Mouse (Mus musculus) neutrophil, adult 5-6 weeks (primary cell): ENCODE measurements around the gene Hs3st2. TPM values are rescaled to one million over a fixed set of nuclear protein-coding genes. Genes with fewer than 3 reads are reported as not detected.

Experiments
- ATAC-seq: fragments of 151-379, 151-347 bp; 2 replicates; pipeline ENCODE4 v1.8.0; 2017; ENCODE audit warnings: mild to moderate bottlenecking, moderate TSS enrichment; ENCODE audit not compliant: insufficient number of reproducible peaks, poor library complexity, low FRiP score, severe bottlenecking; ENCODE audit errors: extremely low read depth
- total RNA-seq: library from RNA; stranded (forward); fragments of 200-1000 nt; gene quantifications from 2 replicates; pipeline ENCODE4 v1.2.3, GENCODE M21; 2017

Hs3st2 gene
- total RNA-seq, 1 experiment from 2014 or later, result not detected

- ATAC-seq, result no peak
These were observed 59.5 kb downstream of the Hs3st2 start for GRCm38 (mm10) chr7:121450951-121451843.

GRCm38 (mm10) chr7:121456716-121457115 lies 65.1 kb downstream of the Hs3st2 start:
- ATAC-seq, result no peak

- ATAC-seq, result no peak
These were observed 66.4 kb downstream of the Hs3st2 start for GRCm38 (mm10) chr7:121458075-121458474.

GRCm38 (mm10) chr7:121460626-121461025 lies 69.0 kb downstream of the Hs3st2 start:
- no peak for ATAC-seq

- ATAC-seq, result no peak
These were observed 72.8 kb downstream of the Hs3st2 start for GRCm38 (mm10) chr7:121464441-121464840.

- no peak for ATAC-seq
These were observed 73.5 kb downstream of the Hs3st2 start for GRCm38 (mm10) chr7:121465111-121465510.

GRCm38 (mm10) chr7:121466331-121466730 lies 74.7 kb downstream of the Hs3st2 start:
- no peak for ATAC-seq

GRCm38 (mm10) chr7:121469435-121469834 lies 77.8 kb downstream of the Hs3st2 start:
- peak; percentile 96 for ATAC-seq

- no peak for ATAC-seq
These were observed 86.6 kb downstream of the Hs3st2 start for GRCm38 (mm10) chr7:121478302-121478701.

- peak; percentile 79 for ATAC-seq
These were observed 88.4 kb downstream of the Hs3st2 start for GRCm38 (mm10) chr7:121480106-121480505.

- no peak for ATAC-seq
These were observed 92.9 kb downstream of the Hs3st2 start for GRCm38 (mm10) chr7:121484590-121484989.

- ATAC-seq, result no peak
These were observed 93.6 kb downstream of the Hs3st2 start for GRCm38 (mm10) chr7:121485266-121485665.

GRCm38 (mm10) chr7:121487291-121487690 lies 95.6 kb downstream of the Hs3st2 start:
- ATAC-seq, result no peak

GRCm38 (mm10) chr7:121489401-121489800 lies 97.7 kb downstream of the Hs3st2 start:
- no peak for ATAC-seq

- ATAC-seq, result no peak
These were observed 99.9 kb downstream of the Hs3st2 start for GRCm38 (mm10) chr7:121491455-121492005.

GRCm38 (mm10) chr7:121500516-121500915 lies 108.9 kb downstream of the Hs3st2 start:
- ATAC-seq, result no peak

- ATAC-seq, result no peak
These were observed 110.0 kb downstream of the Hs3st2 start for GRCm38 (mm10) chr7:121501666-121502065.

- no peak for ATAC-seq
These were observed 125.1 kb downstream of the Hs3st2 start for GRCm38 (mm10) chr7:121516727-121517126.

GRCm38 (mm10) chr7:121517165-121517591 lies 125.5 kb downstream of the Hs3st2 start:
- ATAC-seq, result no peak

GRCm38 (mm10) chr7:121522125-121522524 lies 130.5 kb downstream of the Hs3st2 start:
- no peak for ATAC-seq
